Mouse (Mus musculus): ENCODE data around the gene Esrrg. TPM values are rescaled to one million over a fixed set of nuclear protein-coding genes. Genes with fewer than 3 reads are reported as not detected.

Gene Esrrg
- polyA plus RNA-seq, 1 experiment: not detected

DNA sequence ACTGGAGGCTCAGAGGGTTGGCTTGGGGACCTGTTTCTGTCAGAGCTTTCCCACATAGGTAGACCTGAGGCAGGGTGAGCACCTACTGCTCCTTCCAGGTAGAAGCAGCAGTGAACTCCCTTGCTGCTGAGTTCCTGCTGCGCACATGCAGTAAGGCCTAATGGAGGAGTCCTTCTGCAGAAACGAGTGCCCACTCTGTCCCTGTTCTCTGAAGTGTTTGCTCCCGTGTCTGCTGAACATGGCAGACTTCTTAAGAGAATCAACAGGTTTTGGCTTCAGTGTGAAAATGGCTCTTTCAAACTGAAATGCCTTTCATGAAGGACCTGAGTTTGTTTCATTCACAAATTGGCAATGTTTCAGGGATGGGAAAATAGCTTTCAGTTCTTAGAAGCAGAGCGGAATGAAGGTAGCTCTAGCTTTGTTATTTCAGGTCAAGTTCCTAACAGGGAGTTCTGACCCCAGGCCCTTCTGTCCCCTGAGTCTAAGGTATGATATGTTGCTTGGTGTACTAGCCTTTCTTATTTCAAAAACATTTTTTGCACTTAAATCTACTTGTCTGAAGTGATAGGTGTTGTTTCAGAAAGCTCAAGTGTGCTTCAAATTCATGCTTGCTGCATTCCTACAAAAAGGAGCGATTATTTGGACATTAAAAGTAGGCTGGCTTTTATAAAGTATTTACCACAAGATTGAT, 185.8 kb downstream of the Esrrg start:
- no peak overlapping the region for H3ac ChIP-seq (ENCODE audit: control insufficient read depth, insufficient read length, low read depth)
- H3K27me3 ChIP-seq (ENCODE audit: control insufficient read depth, insufficient read depth, insufficient read length): no peaks in the 10 kb centered on the region
- H3K36me3 ChIP-seq (ENCODE audit: control insufficient read depth, insufficient read depth): no peaks in the 10 kb centered on the region

GRCm38 (mm10) chr1:187795551-187795950, 187.0 kb downstream of the Esrrg start:
- H3K27me3 ChIP-seq (ENCODE audit: control insufficient read depth, insufficient read depth, insufficient read length): no peaks in the 10 kb centered on the region
- H3K36me3 ChIP-seq (ENCODE audit: control insufficient read depth, insufficient read depth): no peaks in the 10 kb centered on the region
- H3K79me2 ChIP-seq (ENCODE audit: control insufficient read depth, insufficient read depth): no peaks in the 10 kb centered on the region
- no peak for TF ChIP-seq CTCF (IDR thresholded peaks at IDR 0.05; ENCODE audit: control insufficient read depth, insufficient read depth, insufficient read length)
- TF ChIP-seq MYOG (IDR thresholded peaks at IDR 0.05; ENCODE audit: control insufficient read depth, extremely low read depth, insufficient read length): no peak
- TF ChIP-seq MYOD1 (IDR thresholded peaks at IDR 0.05; ENCODE audit: control insufficient read depth, insufficient read length, low read depth): no peak
- TF ChIP-seq CEBPB (IDR thresholded peaks at IDR 0.05; ENCODE audit: low read depth): no peak
- TF ChIP-seq USF1 (IDR thresholded peaks at IDR 0.05; ENCODE audit: low read depth): no peak
- TF ChIP-seq MAX (IDR thresholded peaks at IDR 0.05): no peak
- TF ChIP-seq FOSL1 (IDR thresholded peaks at IDR 0.05; ENCODE audit: insufficient read depth, low read length, poor library complexity, severe bottlenecking): no peak
- no peak overlapping the region for H3K4me3 ChIP-seq (ENCODE audit: insufficient read depth, poor library complexity, severe bottlenecking)
- no peak overlapping the region for H3ac ChIP-seq (ENCODE audit: control insufficient read depth, insufficient read length, low read depth)
- H3K79me3 ChIP-seq (ENCODE audit: low read depth): no peaks in the 10 kb centered on the region

More for the DNA sequence above, 185.8 kb downstream of the Esrrg start:
- Histone ChIP-seq H3K79me3 (ENCODE audit: low read depth) (no peaks in the 10 kb centered on the region), H3K4me3 (ENCODE audit: insufficient read depth, poor library complexity, severe bottlenecking) (no peak overlapping the region), H3K79me2 (ENCODE audit: control insufficient read depth, insufficient read depth) (no peaks in the 10 kb centered on the region)
- TF ChIP-seq CEBPB (IDR thresholded peaks at IDR 0.05; ENCODE audit: low read depth) (no peak), MAX (IDR thresholded peaks at IDR 0.05) (no peak), FOSL1 (IDR thresholded peaks at IDR 0.05; ENCODE audit: insufficient read depth, low read length, poor library complexity, severe bottlenecking) (no peak), MYOD1 (IDR thresholded peaks at IDR 0.05; ENCODE audit: control insufficient read depth, insufficient read length, low read depth) (no peak), USF1 (IDR thresholded peaks at IDR 0.05; ENCODE audit: low read depth) (no peak), CTCF (IDR thresholded peaks at IDR 0.05; ENCODE audit: control insufficient read depth, insufficient read depth, insufficient read length) (no peak), MYOG (IDR thresholded peaks at IDR 0.05; ENCODE audit: control insufficient read depth, extremely low read depth, insufficient read length) (no peak)

DNA sequence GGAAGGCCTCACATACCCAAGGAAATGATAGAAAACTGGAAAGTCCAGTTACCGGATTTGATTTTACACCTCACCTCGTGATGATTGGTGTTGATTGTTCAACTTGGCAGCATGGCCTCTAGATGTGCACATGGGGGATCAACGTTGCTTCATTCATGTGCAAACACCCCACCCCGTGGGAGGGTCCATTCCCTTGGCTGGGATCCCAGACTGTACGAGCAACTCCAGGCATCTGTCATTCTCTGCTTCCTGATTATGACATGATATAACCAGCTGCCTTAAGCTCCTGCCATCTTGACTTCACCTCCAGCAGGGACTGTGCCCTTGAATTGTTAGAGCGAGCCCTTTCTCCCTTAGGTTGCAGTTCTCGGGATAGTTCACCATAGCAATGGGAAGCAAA, 190.7 kb downstream of the Esrrg start:
- Histone ChIP-seq H3ac (ENCODE audit: control insufficient read depth, insufficient read length, low read depth) (no peak overlapping the region), H3K79me2 (ENCODE audit: control insufficient read depth, insufficient read depth) (no peaks in the 10 kb centered on the region), H3K4me3 (ENCODE audit: insufficient read depth, poor library complexity, severe bottlenecking) (no peak overlapping the region), H3K27me3 (ENCODE audit: control insufficient read depth, insufficient read depth, insufficient read length) (no peaks in the 10 kb centered on the region), H3K79me3 (ENCODE audit: low read depth) (no peaks in the 10 kb centered on the region), H3K36me3 (ENCODE audit: control insufficient read depth, insufficient read depth) (no peaks in the 10 kb centered on the region)
- TF ChIP-seq FOSL1 (IDR thresholded peaks at IDR 0.05; ENCODE audit: insufficient read depth, low read length, poor library complexity, severe bottlenecking): no peak
- no peak for TF ChIP-seq CEBPB (IDR thresholded peaks at IDR 0.05; ENCODE audit: low read depth)
- TF ChIP-seq CTCF (IDR thresholded peaks at IDR 0.05; ENCODE audit: control insufficient read depth, insufficient read depth, insufficient read length): no peak
- TF ChIP-seq MYOD1 (IDR thresholded peaks at IDR 0.05; ENCODE audit: control insufficient read depth, insufficient read length, low read depth): no peak
- TF ChIP-seq USF1 (IDR thresholded peaks at IDR 0.05; ENCODE audit: low read depth): no peak
- TF ChIP-seq MAX (IDR thresholded peaks at IDR 0.05): no peak
- TF ChIP-seq MYOG (IDR thresholded peaks at IDR 0.05; ENCODE audit: control insufficient read depth, extremely low read depth, insufficient read length): no peak

GRCm38 (mm10) chr1:187800761-187801160, 192.2 kb downstream of the Esrrg start:
- no peaks in the 10 kb centered on the region for H3K79me2 ChIP-seq (ENCODE audit: control insufficient read depth, insufficient read depth)
- H3ac ChIP-seq (ENCODE audit: control insufficient read depth, insufficient read length, low read depth): no peak overlapping the region
- TF ChIP-seq MAX (IDR thresholded peaks at IDR 0.05) (no peak), FOSL1 (IDR thresholded peaks at IDR 0.05; ENCODE audit: insufficient read depth, low read length, poor library complexity, severe bottlenecking) (no peak), MYOG (IDR thresholded peaks at IDR 0.05; ENCODE audit: control insufficient read depth, extremely low read depth, insufficient read length) (no peak), MYOD1 (IDR thresholded peaks at IDR 0.05; ENCODE audit: control insufficient read depth, insufficient read length, low read depth) (no peak), USF1 (IDR thresholded peaks at IDR 0.05; ENCODE audit: low read depth) (no peak), CTCF (IDR thresholded peaks at IDR 0.05; ENCODE audit: control insufficient read depth, insufficient read depth, insufficient read length) (no peak), CEBPB (IDR thresholded peaks at IDR 0.05; ENCODE audit: low read depth) (no peak)
- H3K4me3 ChIP-seq (ENCODE audit: insufficient read depth, poor library complexity, severe bottlenecking): no peak overlapping the region
- H3K79me3 ChIP-seq (ENCODE audit: low read depth): no peaks in the 10 kb centered on the region
- no peaks in the 10 kb centered on the region for H3K36me3 ChIP-seq (ENCODE audit: control insufficient read depth, insufficient read depth)
- H3K27me3 ChIP-seq (ENCODE audit: control insufficient read depth, insufficient read depth, insufficient read length): no peaks in the 10 kb centered on the region

- Histone ChIP-seq H3K79me3 (ENCODE audit: low read depth) (no peaks in the 10 kb centered on the region), H3K4me3 (ENCODE audit: insufficient read depth, poor library complexity, severe bottlenecking) (no peak overlapping the region), H3K36me3 (ENCODE audit: control insufficient read depth, insufficient read depth) (no peaks in the 10 kb centered on the region), H3K27me3 (ENCODE audit: control insufficient read depth, insufficient read depth, insufficient read length) (no peaks in the 10 kb centered on the region), H3ac (ENCODE audit: control insufficient read depth, insufficient read length, low read depth) (no peak overlapping the region), H3K79me2 (ENCODE audit: control insufficient read depth, insufficient read depth) (no peaks in the 10 kb centered on the region)
- TF ChIP-seq MAX (IDR thresholded peaks at IDR 0.05) (no peak), USF1 (IDR thresholded peaks at IDR 0.05; ENCODE audit: low read depth) (no peak), FOSL1 (IDR thresholded peaks at IDR 0.05; ENCODE audit: insufficient read depth, low read length, poor library complexity, severe bottlenecking) (no peak), MYOD1 (IDR thresholded peaks at IDR 0.05; ENCODE audit: control insufficient read depth, insufficient read length, low read depth) (no peak), MYOG (IDR thresholded peaks at IDR 0.05; ENCODE audit: control insufficient read depth, extremely low read depth, insufficient read length) (no peak), CTCF (IDR thresholded peaks at IDR 0.05; ENCODE audit: control insufficient read depth, insufficient read depth, insufficient read length) (no peak), CEBPB (IDR thresholded peaks at IDR 0.05; ENCODE audit: low read depth) (no peak)
Observed at GRCm38 (mm10) chr1:187803566-187803965, 195.0 kb downstream of the Esrrg start.

All from C2C12 (cell line).